ENCODE assay signal across 9 mouse cellular contexts in genomic region chr9:108264191-108264921, GRCm38 (mm10). TPM values are rescaled to one million over a fixed set of nuclear protein-coding genes. Genes with fewer than 3 reads are reported as not detected.
DNase-seq lines count a peak whose midpoint lies in the region; ATAC-seq and TF ChIP-seq lines count a peak whose summit lies in the region.
"Had no signal": no experiment of that assay in that cellular context is flagged by ENCODE, and none has a peak within 500 bp of the region (broad histone marks: within the 10 kb centered on the region; RNA-seq: fewer than 3 reads in every experiment).

No protein-coding gene starts in this region.

- peak; percentile 4; the same call in 1 of the 2 replicates for ATAC-seq in liver, embryonic 15.5 days (ENCODE audit: insufficient read depth)
- ATAC-seq in neural tube, embryonic 12.5 days (ENCODE audit: low FRiP score, low read depth): no peak; the same call in none of the 2 replicates

- 21% methylated on average over 10 of the region's 10 CpGs for WGBS in bone marrow, adult 2 months
- WGBS in liver, embryonic 15.5 days (ENCODE audit: insufficient replicate concordance): 13% methylated on average over 10 of the region's 10 CpGs
- 13% methylated on average over 10 of the region's 10 CpGs for WGBS in neural tube, embryonic 12.5 days

- no peaks in the 10 kb centered on the region for H3K9me3 ChIP-seq in liver, embryonic 15.5 days (replicated peaks)
- H3K9me3 ChIP-seq in neural tube, embryonic 12.5 days: no peaks in the 10 kb centered on the region

- H3K27me3 ChIP-seq in liver, embryonic 15.5 days: peaks cover 6% of the 10 kb centered on the region; the same call in 1 of the 2 replicates
- no peaks in the 10 kb centered on the region for H3K27me3 ChIP-seq in neural tube, embryonic 12.5 days (replicated peaks)
- H3K27me3 ChIP-seq: Patski had no signal

- H3K9ac ChIP-seq in liver, embryonic 15.5 days: 0 out of 2 replicates have a peak overlapping the region, but pooled peaks have one; percentile 7
- peak overlapping the region; percentile 40 for H3K9ac ChIP-seq in neural tube, embryonic 12.5 days

- peak; percentile 57 for DNase-seq in gastrocnemius, adult 18-20 months (ENCODE audit: low spot score)
- no peak for DNase-seq in gastrocnemius, postnatal 25 days
- DNase-seq in gastrocnemius, adult 8-10 months (ENCODE audit: low spot score in 2 of 2): peak; percentile 44 to 51
- DNase-seq in hindlimb bud, embryonic 11.5 days (ENCODE audit: extremely low spot score, low read depth, low spot score): peak; percentile 8
- no peak for DNase-seq in frontal cortex, postnatal 10 days (ENCODE audit: low spot score in 2 of 2)

- no peaks in the 10 kb centered on the region; the same call in 1 of the 2 replicates for H3K4me1 ChIP-seq in bone marrow, adult 2 months (ENCODE audit: control insufficient read depth, insufficient read depth, low read length)
- H3K4me1 ChIP-seq in liver, embryonic 15.5 days (replicated peaks): peaks cover 40% of the 10 kb centered on the region
- H3K4me1 ChIP-seq in neural tube, embryonic 12.5 days: peaks cover 19% of the 10 kb centered on the region

- TF ChIP-seq POLR2A in bone marrow, adult 2 months (IDR thresholded peaks at IDR 0.05; ENCODE audit: borderline replicate concordance, control insufficient read depth, low read depth, low read length): no peak

- H3K36me3 ChIP-seq in liver, embryonic 15.5 days (replicated peaks): no peaks in the 10 kb centered on the region
- H3K36me3 ChIP-seq in neural tube, embryonic 12.5 days: no peaks in the 10 kb centered on the region

- no peak for TF ChIP-seq CTCF in bone marrow, adult 2 months (IDR thresholded peaks at IDR 0.05; ENCODE audit: control insufficient read depth, insufficient read depth, low read length)

- H3K4me2 ChIP-seq in liver, embryonic 15.5 days: peak overlapping the region; percentile 98
- peak overlapping the region; percentile 85 for H3K4me2 ChIP-seq in neural tube, embryonic 12.5 days (replicated peaks)

- peak overlapping the region; percentile 53; the same call in 1 of the 2 replicates for H3K27ac ChIP-seq in bone marrow, adult 2 months (ENCODE audit: control insufficient read depth, insufficient read depth, low read depth, low read length, poor library complexity)
- H3K27ac ChIP-seq in liver, embryonic 15.5 days (replicated peaks): peak overlapping the region; percentile 88
- no peak overlapping the region for H3K27ac ChIP-seq in neural tube, embryonic 12.5 days

- peak overlapping the region; percentile 83 for H3K4me3 ChIP-seq in bone marrow, adult 2 months (replicated peaks; ENCODE audit: control insufficient read depth, low read depth, low read length)
- H3K4me3 ChIP-seq in liver, embryonic 15.5 days (replicated peaks): peak overlapping the region; percentile 78
- H3K4me3 ChIP-seq in neural tube, embryonic 12.5 days: peak overlapping the region; percentile 94

RNA-seq across cellular contexts. Expression of gene Dag1, which starts 0.6 kb away (rescaled TPM):
- total RNA-seq in gastrocnemius, adult 18-20 months (2021): 100 to 1,000 TPM; 166 to 173 TPM
- 100 to 1,000 TPM; 169 to 183 TPM for total RNA-seq in gastrocnemius, postnatal 25 days (2021)
- polyA plus RNA-seq in bone marrow, adult 2 months (2011; ENCODE audit: insufficient read depth, insufficient read length, low replicate concordance, missing spikeins): 2.6 and 2.7 TPM in 2 replicates
- 100 to 1,000 TPM; 159 to 203 (median 172) TPM for total RNA-seq in gastrocnemius, adult 8-10 months (2022)
- 16.0 and 18.2 TPM in 2 replicates for polyA plus RNA-seq in liver, embryonic 15.5 days (2015; fragmentation: Nextera tagmentation; extraction: Ambion mirVana)
- polyA plus RNA-seq in neural tube, embryonic 12.5 days (2016; fragmentation: Nextera tagmentation; extraction: Ambion mirVana): 55.6 and 63.4 TPM in 2 replicates

RNA-seq across cellular contexts. Expression of gene Nicn1, which starts 25.9 kb away (rescaled TPM):
- 10 to 100 TPM; 12.3 to 13.1 TPM for total RNA-seq in gastrocnemius, adult 18-20 months (2021)
- 10 to 100 TPM in 1 of 2 experiments, 1 to 10 TPM in 1; 8.2 to 12.1 TPM for total RNA-seq in gastrocnemius, postnatal 25 days (2021)
- 2.3 TPM in 2 replicates for polyA plus RNA-seq in bone marrow, adult 2 months (2011; ENCODE audit: insufficient read depth, insufficient read length, low replicate concordance, missing spikeins)
- 10 to 100 TPM in 3 of 4 experiments, 1 to 10 TPM in 1; 8.0 to 13.5 (median 12.4) TPM for total RNA-seq in gastrocnemius, adult 8-10 months (2022)
- polyA plus RNA-seq in liver, embryonic 15.5 days (2015; fragmentation: Nextera tagmentation; extraction: Ambion mirVana): 5.8 and 6.7 TPM in 2 replicates
- 81.2 and 87.0 TPM in 2 replicates for polyA plus RNA-seq in neural tube, embryonic 12.5 days (2016; fragmentation: Nextera tagmentation; extraction: Ambion mirVana)

RNA-seq across cellular contexts. Expression of gene Amt, which starts 32.3 kb away (rescaled TPM):
- total RNA-seq in gastrocnemius, adult 18-20 months (2021): 1 to 10 TPM in 1 of 2 experiments, under 1 TPM in 1; 0.83 to 1.0 TPM
- 1 to 10 TPM; 1.6 to 1.8 TPM for total RNA-seq in gastrocnemius, postnatal 25 days (2021)
- 1.7 and 15.2 TPM in 2 replicates for polyA plus RNA-seq in bone marrow, adult 2 months (2011; ENCODE audit: insufficient read depth, insufficient read length, low replicate concordance, missing spikeins)
- total RNA-seq in gastrocnemius, adult 8-10 months (2022): 1 to 10 TPM in 1 of 4 experiments, under 1 TPM in 3; 0.32 to 1.3 (median 0.54) TPM
- polyA plus RNA-seq in liver, embryonic 15.5 days (2015; fragmentation: Nextera tagmentation; extraction: Ambion mirVana): 11.9 and 13.3 TPM in 2 replicates
- 18.9 and 24.8 TPM in 2 replicates for polyA plus RNA-seq in neural tube, embryonic 12.5 days (2016; fragmentation: Nextera tagmentation; extraction: Ambion mirVana)

RNA-seq across cellular contexts. Expression of gene Rhoa, which starts 41.6 kb away (rescaled TPM):
- total RNA-seq in gastrocnemius, adult 18-20 months (2021): 100 to 1,000 TPM in 1 of 2 experiments, 10 to 100 TPM in 1; 91.8 to 111 TPM
- total RNA-seq in gastrocnemius, postnatal 25 days (2021): 100 to 1,000 TPM; 104 to 120 TPM
- 138 and 223 TPM in 2 replicates for polyA plus RNA-seq in bone marrow, adult 2 months (2011; ENCODE audit: insufficient read depth, insufficient read length, low replicate concordance, missing spikeins)
- total RNA-seq in gastrocnemius, adult 8-10 months (2022): 100 to 1,000 TPM in 2 of 4 experiments, 10 to 100 TPM in 2; 87.6 to 104 (median 99.6) TPM
- polyA plus RNA-seq in liver, embryonic 15.5 days (2015; fragmentation: Nextera tagmentation; extraction: Ambion mirVana): 190 and 202 TPM in 2 replicates
- 313 and 363 TPM in 2 replicates for polyA plus RNA-seq in neural tube, embryonic 12.5 days (2016; fragmentation: Nextera tagmentation; extraction: Ambion mirVana)

RNA-seq across cellular contexts. Expression of gene Tcta, which starts 41.6 kb away (rescaled TPM):
- total RNA-seq in gastrocnemius, adult 18-20 months (2021): 10 to 100 TPM; 28.0 to 35.6 TPM
- 10 to 100 TPM; 25.0 to 30.8 TPM for total RNA-seq in gastrocnemius, postnatal 25 days (2021)
- polyA plus RNA-seq in bone marrow, adult 2 months (2011; ENCODE audit: insufficient read depth, insufficient read length, low replicate concordance, missing spikeins): 5.6 and 13.2 TPM in 2 replicates
- total RNA-seq in gastrocnemius, adult 8-10 months (2022): 10 to 100 TPM; 30.8 to 37.3 (median 34.3) TPM
- 14.1 and 14.4 TPM in 2 replicates for polyA plus RNA-seq in liver, embryonic 15.5 days (2015; fragmentation: Nextera tagmentation; extraction: Ambion mirVana)
- polyA plus RNA-seq in neural tube, embryonic 12.5 days (2016; fragmentation: Nextera tagmentation; extraction: Ambion mirVana): 44.3 and 47.5 TPM in 2 replicates

Comparison
In these comparisons a context has a peak if more than half of its experiments do, and no peak if none do; other contexts are left out.
1. DNase-seq: peak in gastrocnemius, adult 18-20 months (single experiment), gastrocnemius, adult 8-10 months (2 of 2) and hindlimb bud, embryonic 11.5 days (single experiment); none in gastrocnemius, postnatal 25 days (single experiment) and frontal cortex, postnatal 10 days (0 of 2).
2. Peak in every context shown above with its lines, with median percentiles within 50 percentile points of each other: H3K4me3 ChIP-seq.